Mouse (Mus musculus) bone marrow, adult 2 months (tissue): ENCODE results near the gene Nccrp1.

ENCODE experiments used
- CTCF ChIP-seq: fragments of 200-500 bp; IDR thresholded peaks from 2 replicates; pipeline ENCODE4 v1.5.1; 2011; ENCODE audit warnings: low read length, control low read depth; ENCODE audit not compliant: control insufficient read depth, insufficient read depth
- POLR2A ChIP-seq: fragments of 200-500 bp; IDR thresholded peaks from 2 replicates; pipeline ENCODE4 v1.6.1; 2011; ENCODE audit warnings: low read depth, mild to moderate bottlenecking, control low read depth, low read length, borderline replicate concordance; ENCODE audit not compliant: control insufficient read depth

GRCm38 (mm10) chr7:28565407-28565806, 18.4 kb upstream of the Nccrp1 start:
- TF ChIP-seq POLR2A: no peak
- no peak for TF ChIP-seq CTCF
